Mouse (Mus musculus): ENCODE measurements around the gene Tmem200c. TPM values are rescaled to one million over a fixed set of nuclear protein-coding genes. Genes with fewer than 3 reads are reported as not detected.
A peak's percentile ranks its signal among the peaks of the same experiment; 100 is the strongest.

Tmem200c gene
- 3.3 and 4.0 TPM in 2 replicates for polyA plus RNA-seq (2014; fragmentation: Nextera tagmentation; extraction: Ambion mirVana)

GRCm38 (mm10) chr17:68826323-68826722 lies at the start of gene Tmem200c:
Gene Tmem200c, plus strand, starts transcription at chr17:68826623.
- Histone ChIP-seq H3K4me3 (ENCODE audit: low read depth, low read length) (no peak within 1 kb of the TSS), H3K4me1 (ENCODE audit: control insufficient read depth, insufficient read depth, low read length) (no peaks in the 10 kb centered on the region), H3K36me3 (ENCODE audit: control insufficient read depth, insufficient read depth, low read length) (no peaks in the 10 kb centered on the region), H3K27me3 (ENCODE audit: control insufficient read depth, insufficient read depth, low read length) (no peaks in the 10 kb centered on the region), H3K9me3 (ENCODE audit: control insufficient read depth, low read length) (no peaks in the 10 kb centered on the region), H3K4me2 (ENCODE audit: low read depth, low read length) (no peak within 1 kb of the TSS), H3K9ac (replicated peaks; ENCODE audit: low read depth, low read length) (no peak within 1 kb of the TSS), H3K27ac (ENCODE audit: low read depth, low read length) (no peak within 1 kb of the TSS)
- WGBS, result 89% methylated on average over 6 of the region's 6 CpGs
- ATAC-seq (ENCODE audit: low read depth), result no peak

DNA sequence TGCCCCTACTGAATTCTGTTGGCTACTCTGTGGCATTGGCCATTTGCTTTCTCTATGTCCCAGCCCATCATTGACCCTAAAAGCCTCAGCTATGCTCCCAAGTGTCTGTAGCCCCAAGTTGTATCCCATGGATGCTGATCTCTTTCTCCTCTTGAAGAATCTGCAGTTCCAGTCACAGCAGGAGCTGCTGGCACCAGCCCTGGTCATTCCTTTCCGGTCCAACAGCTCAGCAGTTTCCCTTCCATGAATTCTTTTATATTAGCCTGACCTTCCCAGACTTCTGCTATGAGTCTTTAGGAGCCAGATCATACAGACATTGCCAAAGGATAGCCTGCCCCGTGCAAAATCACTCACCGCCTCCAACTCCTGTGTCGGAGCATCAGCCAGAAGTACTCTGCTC lies 32.7 kb upstream of the Tmem200c start:
- Histone ChIP-seq H3K27me3 (ENCODE audit: control insufficient read depth, insufficient read depth, low read length) (no peaks in the 10 kb centered on the region), H3K36me3 (ENCODE audit: control insufficient read depth, insufficient read depth, low read length) (no peaks in the 10 kb centered on the region), H3K27ac (ENCODE audit: low read depth, low read length) (no peak overlapping the region), H3K9ac (replicated peaks; ENCODE audit: low read depth, low read length) (no peak overlapping the region), H3K9me3 (ENCODE audit: control insufficient read depth, low read length) (no peaks in the 10 kb centered on the region), H3K4me3 (ENCODE audit: low read depth, low read length) (no peak overlapping the region), H3K4me1 (ENCODE audit: control insufficient read depth, insufficient read depth, low read length) (no peaks in the 10 kb centered on the region), H3K4me2 (ENCODE audit: low read depth, low read length) (no peak overlapping the region)
- 88% methylated on average over 4 of the region's 4 CpGs for WGBS
- no peak for ATAC-seq (ENCODE audit: low read depth)

DNA sequence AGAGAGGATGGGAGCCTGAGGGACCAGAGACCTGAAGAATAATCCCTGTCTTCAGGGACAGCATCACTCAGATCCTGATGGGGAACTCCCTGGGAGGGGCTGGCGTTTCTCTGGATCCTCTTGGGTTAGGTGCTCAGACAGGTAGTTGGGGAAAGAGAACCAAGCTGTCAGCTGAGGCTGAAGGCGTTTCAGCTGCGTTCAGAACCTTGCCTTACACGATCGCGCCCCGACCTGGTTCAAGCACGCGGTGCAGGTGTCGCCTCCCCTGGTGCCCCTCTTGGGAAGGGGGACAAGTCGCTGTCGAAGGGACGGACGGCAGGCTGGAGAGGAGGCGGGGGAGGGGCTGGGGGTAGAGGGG lies 10.2 kb downstream of the Tmem200c start:
- 0% methylated on average over 14 of the region's 15 CpGs for WGBS
- H3K9me3 ChIP-seq (ENCODE audit: control insufficient read depth, low read length), result no peaks in the 10 kb centered on the region
- peak overlapping the region; percentile 72 for H3K4me3 ChIP-seq (ENCODE audit: low read depth, low read length)
- ATAC-seq (ENCODE audit: low read depth), result peak; percentile 54
- peaks cover 12% of the 10 kb centered on the region for H3K4me1 ChIP-seq (ENCODE audit: control insufficient read depth, insufficient read depth, low read length)
- H3K27ac ChIP-seq (ENCODE audit: low read depth, low read length), result no peak overlapping the region
- H3K27me3 ChIP-seq (ENCODE audit: control insufficient read depth, insufficient read depth, low read length), result peaks cover 5% of the 10 kb centered on the region
- no peaks in the 10 kb centered on the region for H3K36me3 ChIP-seq (ENCODE audit: control insufficient read depth, insufficient read depth, low read length)
- peak overlapping the region; percentile 66 for H3K9ac ChIP-seq (replicated peaks; ENCODE audit: low read depth, low read length)
- H3K4me2 ChIP-seq (ENCODE audit: low read depth, low read length), result peak overlapping the region; percentile 85

DNA sequence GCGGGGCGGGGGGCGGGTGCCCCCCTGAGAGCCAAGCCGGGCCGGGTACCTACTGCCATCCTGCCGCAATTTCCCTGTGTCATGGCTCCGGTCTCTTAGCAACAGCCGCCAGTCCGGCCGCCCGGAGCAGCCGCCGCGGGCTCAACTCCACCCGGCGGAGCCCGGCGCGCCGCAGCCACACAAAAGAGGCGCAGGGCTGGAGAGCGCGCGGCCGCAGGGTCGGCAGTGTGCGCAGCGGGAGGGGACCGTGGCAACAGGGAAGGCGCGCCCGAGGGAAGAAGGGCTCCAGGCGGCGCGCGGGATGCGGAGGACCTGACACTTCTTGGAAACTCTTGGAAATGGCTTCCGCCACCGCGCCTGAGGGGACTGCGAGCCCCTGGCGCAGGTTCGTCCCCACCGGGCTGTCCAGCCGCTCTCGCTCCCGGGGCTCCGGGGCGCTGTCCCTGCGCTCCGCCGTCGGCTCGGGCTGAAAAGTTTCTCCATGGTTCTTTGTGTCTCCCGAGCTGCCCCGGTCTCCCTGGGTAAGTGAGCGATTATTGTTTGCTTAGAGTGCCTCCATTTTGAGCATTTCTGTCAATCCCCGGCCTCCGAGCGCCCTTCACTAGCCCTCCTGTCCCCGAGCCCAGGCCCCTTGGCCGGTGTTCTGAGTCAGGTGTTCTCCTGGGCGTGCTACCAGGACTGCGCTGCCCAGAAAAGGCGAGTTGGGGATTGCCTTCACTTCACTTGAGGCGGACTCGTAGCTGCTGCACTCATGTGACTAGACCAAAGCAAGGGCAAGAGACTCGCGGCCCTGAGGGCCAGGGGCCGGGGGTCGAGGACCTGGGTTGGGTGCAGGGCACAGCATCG lies 10.8 kb downstream of the Tmem200c start:
- H3K27ac ChIP-seq (ENCODE audit: low read depth, low read length), result peak overlapping the region; percentile 22; the same call in 1 of the 2 replicates
- peak; percentile 79 for ATAC-seq (ENCODE audit: low read depth)
- peaks cover 5% of the 10 kb centered on the region for H3K27me3 ChIP-seq (ENCODE audit: control insufficient read depth, insufficient read depth, low read length)
- H3K9me3 ChIP-seq (ENCODE audit: control insufficient read depth, low read length), result no peaks in the 10 kb centered on the region
- H3K9ac ChIP-seq (replicated peaks; ENCODE audit: low read depth, low read length), result peak overlapping the region; percentile 66
- H3K4me2 ChIP-seq (ENCODE audit: low read depth, low read length), result peak overlapping the region; percentile 85
- H3K4me1 ChIP-seq (ENCODE audit: control insufficient read depth, insufficient read depth, low read length), result peaks cover 15% of the 10 kb centered on the region
- under 1% methylated on average over 62 of the region's 72 CpGs for WGBS
- H3K4me3 ChIP-seq (ENCODE audit: low read depth, low read length), result peak overlapping the region; percentile 72
- H3K36me3 ChIP-seq (ENCODE audit: control insufficient read depth, insufficient read depth, low read length), result no peaks in the 10 kb centered on the region

- WGBS, result 4% methylated on average over 4 of the region's 4 CpGs
- peak overlapping the region; percentile 72 for H3K4me3 ChIP-seq (ENCODE audit: low read depth, low read length)
- H3K9ac ChIP-seq (replicated peaks; ENCODE audit: low read depth, low read length), result peak overlapping the region; percentile 66
- H3K9me3 ChIP-seq (ENCODE audit: control insufficient read depth, low read length), result no peaks in the 10 kb centered on the region
- peaks cover 5% of the 10 kb centered on the region for H3K27me3 ChIP-seq (ENCODE audit: control insufficient read depth, insufficient read depth, low read length)
- H3K4me2 ChIP-seq (ENCODE audit: low read depth, low read length), result peak overlapping the region; percentile 85
- H3K36me3 ChIP-seq (ENCODE audit: control insufficient read depth, insufficient read depth, low read length), result no peaks in the 10 kb centered on the region
- peaks cover 15% of the 10 kb centered on the region for H3K4me1 ChIP-seq (ENCODE audit: control insufficient read depth, insufficient read depth, low read length)
- no peak overlapping the region for H3K27ac ChIP-seq (ENCODE audit: low read depth, low read length)
- no peak for ATAC-seq (ENCODE audit: low read depth)
These were observed 11.4 kb downstream of the Tmem200c start for GRCm38 (mm10) chr17:68837859-68838194.

- peaks cover 5% of the 10 kb centered on the region for H3K27me3 ChIP-seq (ENCODE audit: control insufficient read depth, insufficient read depth, low read length)
- H3K27ac ChIP-seq (ENCODE audit: low read depth, low read length), result no peak overlapping the region
- H3K36me3 ChIP-seq (ENCODE audit: control insufficient read depth, insufficient read depth, low read length), result no peaks in the 10 kb centered on the region
- H3K9me3 ChIP-seq (ENCODE audit: control insufficient read depth, low read length), result no peaks in the 10 kb centered on the region
- H3K9ac ChIP-seq (replicated peaks; ENCODE audit: low read depth, low read length), result peak overlapping the region; percentile 72; the same call in 1 of the 2 replicates
- 13% methylated on average over 17 of the region's 17 CpGs for WGBS
- peak overlapping the region; percentile 99 for H3K4me2 ChIP-seq (ENCODE audit: low read depth, low read length)
- ATAC-seq (ENCODE audit: low read depth), result no peak
- H3K4me3 ChIP-seq (ENCODE audit: low read depth, low read length), result peak overlapping the region; percentile 50; the same call in 1 of the 2 replicates
- peaks cover 15% of the 10 kb centered on the region for H3K4me1 ChIP-seq (ENCODE audit: control insufficient read depth, insufficient read depth, low read length)
These were observed 13.6 kb downstream of the Tmem200c start for GRCm38 (mm10) chr17:68839888-68840571.

- H3K4me2 ChIP-seq (ENCODE audit: low read depth, low read length), result peak overlapping the region; percentile 99
- peak overlapping the region; percentile 72 for H3K9ac ChIP-seq (replicated peaks; ENCODE audit: low read depth, low read length)
- 14% methylated on average over 10 of the region's 10 CpGs for WGBS
- peak overlapping the region; percentile 50 for H3K4me3 ChIP-seq (ENCODE audit: low read depth, low read length)
- ATAC-seq (ENCODE audit: low read depth), result no peak
- peaks cover 15% of the 10 kb centered on the region for H3K4me1 ChIP-seq (ENCODE audit: control insufficient read depth, insufficient read depth, low read length)
- H3K27ac ChIP-seq (ENCODE audit: low read depth, low read length), result no peak overlapping the region
- peaks cover 5% of the 10 kb centered on the region for H3K27me3 ChIP-seq (ENCODE audit: control insufficient read depth, insufficient read depth, low read length)
- H3K36me3 ChIP-seq (ENCODE audit: control insufficient read depth, insufficient read depth, low read length), result no peaks in the 10 kb centered on the region
- no peaks in the 10 kb centered on the region for H3K9me3 ChIP-seq (ENCODE audit: control insufficient read depth, low read length)
These were observed 14.1 kb downstream of the Tmem200c start for GRCm38 (mm10) chr17:68840572-68840939.

DNA sequence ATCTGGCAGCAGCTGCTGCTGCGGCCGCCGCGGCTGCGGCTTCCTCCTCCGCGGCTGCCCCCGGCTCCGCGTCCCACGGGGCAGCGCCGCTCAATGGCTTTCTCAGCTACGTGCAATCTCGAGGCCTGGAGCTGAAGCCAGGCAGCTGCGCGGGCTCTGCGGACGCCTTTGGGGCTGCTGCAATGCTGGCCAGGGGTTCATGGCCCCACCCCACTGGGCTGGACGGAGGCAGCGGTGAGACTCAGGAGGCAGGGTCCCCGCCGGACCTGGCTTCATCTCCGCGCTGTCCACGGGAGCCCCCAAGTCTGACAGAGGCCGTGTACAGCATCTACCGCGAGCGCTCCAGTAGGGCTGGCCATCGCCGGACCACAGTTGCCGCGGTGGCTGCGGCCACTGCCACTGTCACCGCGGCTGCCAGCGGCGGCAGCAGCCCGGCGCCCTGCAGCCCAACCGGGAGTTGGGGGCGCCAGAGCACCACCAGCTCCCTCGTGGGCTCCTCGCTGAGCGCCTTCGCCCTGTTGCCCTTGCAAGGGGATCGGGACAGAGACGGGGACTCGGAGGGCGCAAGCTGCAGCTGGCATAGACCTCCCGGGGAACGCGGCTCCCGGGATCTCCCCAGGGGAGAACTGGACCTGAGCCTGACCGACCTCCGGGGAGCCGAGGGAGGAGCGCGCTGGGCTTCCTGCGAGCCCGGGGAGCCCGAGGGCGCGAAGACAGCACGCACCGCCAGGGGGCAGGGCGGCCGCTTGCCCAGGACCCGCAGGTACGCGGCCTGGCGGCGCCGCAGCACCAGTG lies 14.9 kb downstream of the Tmem200c start:
- WGBS, result under 1% methylated on average over 75 of the region's 75 CpGs
- Histone ChIP-seq H3K4me2 (ENCODE audit: low read depth, low read length) (peak overlapping the region; percentile 99), H3K4me1 (ENCODE audit: control insufficient read depth, insufficient read depth, low read length) (peaks cover 15% of the 10 kb centered on the region), H3K27me3 (ENCODE audit: control insufficient read depth, insufficient read depth, low read length) (peaks cover 5% of the 10 kb centered on the region), H3K36me3 (ENCODE audit: control insufficient read depth, insufficient read depth, low read length) (no peaks in the 10 kb centered on the region), H3K4me3 (ENCODE audit: low read depth, low read length) (peak overlapping the region; percentile 50), H3K9ac (replicated peaks; ENCODE audit: low read depth, low read length) (peak overlapping the region; percentile 72), H3K27ac (ENCODE audit: low read depth, low read length) (peak overlapping the region; percentile 44; the same call in 1 of the 2 replicates), H3K9me3 (ENCODE audit: control insufficient read depth, low read length) (no peaks in the 10 kb centered on the region)
- ATAC-seq (ENCODE audit: low read depth), result peak; percentile 73
